Mouse (Mus musculus) lung, embryonic 16.5 days (tissue): ENCODE data around the gene Kcnq5. TPM values are rescaled to one million over a fixed set of nuclear protein-coding genes. Genes with fewer than 3 reads are reported as not detected.

Experiments
- ATAC-seq: fragments of 200-750 bp; cut with Nextera tagmentation; 2 replicates; pipeline ENCODE4 v1.8.0; 2017; ENCODE audit warnings: low read depth, mild to moderate bottlenecking, moderate library complexity
- H3K27ac ChIP-seq: fragments of 300-500 bp; sonication (generic); 2 replicates; pipeline ENCODE4 v1.5.1; 2014; ENCODE audit warnings: mild to moderate bottlenecking, control low read depth, low read length
- H3K27me3 ChIP-seq: fragments of 300-500 bp; sonication (generic); 2 replicates; pipeline ENCODE4 v1.6.1; 2014; ENCODE audit warnings: low read depth, low read length, mixed read lengths; ENCODE audit not compliant: control insufficient read depth, insufficient read depth
- H3K36me3 ChIP-seq: fragments of 300-500 bp; sonication (generic); 2 replicates; pipeline ENCODE4 v1.6.1; 2014; ENCODE audit warnings: low read length; ENCODE audit not compliant: control insufficient read depth, insufficient read depth
- H3K4me1 ChIP-seq: fragments of 300-500 bp; sonication (generic); replicated peaks from 2 replicates; pipeline ENCODE4 v1.6.1; 2014; ENCODE audit warnings: low read length, mixed read lengths; ENCODE audit not compliant: control insufficient read depth, insufficient read depth
- H3K4me2 ChIP-seq: fragments of 300-500 bp; sonication (generic); 2 replicates; pipeline ENCODE4 v1.6.1; 2014; ENCODE audit warnings: low read depth, low read length, control low read depth
- H3K4me3 ChIP-seq: fragments of 300-500 bp; sonication (generic); 2 replicates; pipeline ENCODE4 v1.5.1; 2014; ENCODE audit warnings: mild to moderate bottlenecking, low read length, control low read depth
- H3K9ac ChIP-seq: fragments of 300-500 bp; sonication (generic); 2 replicates; pipeline ENCODE4 v1.6.1; 2014; ENCODE audit warnings: low read length, control low read depth
- H3K9me3 ChIP-seq: fragments of 300-500 bp; sonication (generic); 2 replicates; pipeline ENCODE4 v1.6.1; 2016; ENCODE audit warnings: low read length; ENCODE audit not compliant: control insufficient read depth
- WGBS: fragments of 180-500 bp; shearing (Covaris S2); extraction: QIAGEN DNeasy Blood & Tissue Kit; methylation state at CpG from one replicate; pipeline ENCODE4 v1.1.7; 2014; 5-methylcytosine and 5-hydroxymethylcytosine counted together
- polyA plus RNA-seq: library from polyadenylated mRNA; unstranded; fragments of >200 nt; fragmentation: Nextera tagmentation; extraction: Ambion mirVana; gene quantifications from 2 replicates; pipeline ENCODE4 v1.2.1, GENCODE M21; 2015

The Kcnq5 gene
- polyA plus RNA-seq, 1 experiment from 2014 or later = 1.1 TPM

- 80% methylated on average over 2 of the region's 2 CpGs for WGBS
These were observed 409.0 kb downstream of the Kcnq5 start for GRCm38 (mm10) chr1:21552715-21553114.

GRCm38 (mm10) chr1:21543909-21544308 is 417.8 kb downstream of the Kcnq5 start:
- Histone ChIP-seq H3K9ac (no peak overlapping the region), H3K4me1 (no peaks in the 10 kb centered on the region), H3K36me3 (no peaks in the 10 kb centered on the region), H3K27me3 (no peaks in the 10 kb centered on the region), H3K9me3 (no peaks in the 10 kb centered on the region), H3K27ac (no peak overlapping the region), H3K4me3 (no peak overlapping the region), H3K4me2 (no peak overlapping the region)
- ATAC-seq = no peak

More at GRCm38 (mm10) chr1:21552715-21553114, 409.0 kb downstream of the Kcnq5 start:
- H3K4me3 ChIP-seq = no peak overlapping the region
- no peaks in the 10 kb centered on the region for H3K36me3 ChIP-seq
- H3K4me2 ChIP-seq = no peak overlapping the region
- no peaks in the 10 kb centered on the region for H3K4me1 ChIP-seq
- no peak overlapping the region for H3K27ac ChIP-seq
- no peak overlapping the region for H3K9ac ChIP-seq
- H3K27me3 ChIP-seq = no peaks in the 10 kb centered on the region
- no peak for ATAC-seq
- H3K9me3 ChIP-seq = no peaks in the 10 kb centered on the region

- ATAC-seq = no peak
- WGBS = 76% methylated on average over 2 of the region's 2 CpGs
- H3K4me3 ChIP-seq = no peak overlapping the region
These were observed 422.3 kb downstream of the Kcnq5 start for GRCm38 (mm10) chr1:21539486-21539885.

GRCm38 (mm10) chr1:21530823-21531222 is 430.9 kb downstream of the Kcnq5 start:
- no peaks in the 10 kb centered on the region for H3K9me3 ChIP-seq
- no peak overlapping the region for H3K27ac ChIP-seq
- no peak for ATAC-seq
- H3K4me2 ChIP-seq = no peak overlapping the region
- H3K9ac ChIP-seq = no peak overlapping the region
- H3K4me1 ChIP-seq = 0 out of 2 replicates have a peak, but pooled peaks cover 2% of the 10 kb centered on the region
- no peaks in the 10 kb centered on the region for H3K27me3 ChIP-seq
- no peaks in the 10 kb centered on the region for H3K36me3 ChIP-seq
- no peak overlapping the region for H3K4me3 ChIP-seq
- WGBS = 38% methylated on average over 1 of the region's 1 CpGs

More at GRCm38 (mm10) chr1:21539486-21539885, 422.3 kb downstream of the Kcnq5 start:
- Histone ChIP-seq H3K9me3 (no peaks in the 10 kb centered on the region), H3K4me2 (no peak overlapping the region), H3K36me3 (no peaks in the 10 kb centered on the region), H3K9ac (no peak overlapping the region), H3K27ac (no peak overlapping the region), H3K27me3 (no peaks in the 10 kb centered on the region), H3K4me1 (no peaks in the 10 kb centered on the region)

- H3K27ac ChIP-seq = no peak overlapping the region
- no peaks in the 10 kb centered on the region for H3K9me3 ChIP-seq
- no peak overlapping the region for H3K4me3 ChIP-seq
- WGBS = 74% methylated on average over 10 of the region's 10 CpGs
- H3K36me3 ChIP-seq = no peaks in the 10 kb centered on the region
- H3K4me1 ChIP-seq = no peaks in the 10 kb centered on the region
- ATAC-seq = no peak
- no peak overlapping the region for H3K9ac ChIP-seq
- H3K27me3 ChIP-seq = no peaks in the 10 kb centered on the region
- H3K4me2 ChIP-seq = no peak overlapping the region
These were observed 439.7 kb downstream of the Kcnq5 start for GRCm38 (mm10) chr1:21521995-21522394.

DNA sequence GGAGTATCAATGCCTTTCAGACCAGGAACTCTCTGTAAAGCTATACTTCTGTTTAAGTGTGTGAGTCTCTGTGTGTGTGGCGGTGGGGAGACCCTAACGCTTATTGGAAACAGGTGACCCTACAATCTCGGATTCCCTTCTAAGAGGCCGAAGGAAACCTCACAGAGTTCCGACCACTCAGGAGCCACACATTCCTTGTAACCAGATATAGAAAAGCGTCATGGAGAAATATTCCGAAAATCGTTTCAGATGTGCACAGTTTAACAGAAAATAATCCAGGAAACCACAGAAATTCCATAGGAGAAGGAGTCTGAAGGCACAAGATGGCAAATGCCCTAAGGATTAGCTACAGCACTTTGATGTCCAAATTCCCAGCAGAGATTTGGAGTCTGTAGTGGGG is 440.3 kb downstream of the Kcnq5 start:
- no peak for ATAC-seq
- Histone ChIP-seq H3K9ac (no peak overlapping the region), H3K4me3 (no peak overlapping the region), H3K4me2 (no peak overlapping the region), H3K27ac (no peak overlapping the region), H3K9me3 (no peaks in the 10 kb centered on the region), H3K4me1 (no peaks in the 10 kb centered on the region), H3K36me3 (no peaks in the 10 kb centered on the region), H3K27me3 (no peaks in the 10 kb centered on the region)
- WGBS = 87% methylated on average over 8 of the region's 8 CpGs

DNA sequence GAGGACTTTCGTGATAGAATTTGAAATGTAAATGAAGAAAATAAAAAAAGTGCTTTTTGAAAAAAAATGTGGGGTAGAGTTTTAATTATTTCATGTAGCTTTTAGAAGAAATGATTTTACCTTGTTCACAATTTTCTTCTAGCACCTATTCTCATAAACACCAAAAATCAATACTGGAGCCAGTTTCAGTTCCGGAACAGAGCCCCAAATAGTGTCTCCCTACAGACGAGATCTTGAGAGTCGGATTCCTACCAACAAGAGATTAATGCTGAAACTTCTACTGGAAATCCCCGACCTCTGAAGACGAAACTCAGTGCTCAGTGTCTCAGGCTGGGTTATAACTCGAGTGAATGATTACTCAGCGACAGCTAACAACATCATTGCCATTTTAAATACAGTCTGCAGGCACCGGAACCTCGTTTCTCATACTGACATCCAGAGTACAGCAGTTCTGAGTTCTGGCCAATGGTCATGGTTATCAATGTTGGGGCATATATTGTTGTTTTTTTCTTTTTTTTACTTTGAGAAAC is 441.6 kb downstream of the Kcnq5 start:
- H3K4me2 ChIP-seq = no peak overlapping the region
- H3K27me3 ChIP-seq = no peaks in the 10 kb centered on the region
- ATAC-seq = no peak
- no peaks in the 10 kb centered on the region for H3K9me3 ChIP-seq
- 71% methylated on average over 10 of the region's 10 CpGs for WGBS
- H3K27ac ChIP-seq = no peak overlapping the region
- H3K4me3 ChIP-seq = no peak overlapping the region
- H3K9ac ChIP-seq = no peak overlapping the region
- no peaks in the 10 kb centered on the region for H3K36me3 ChIP-seq
- H3K4me1 ChIP-seq = no peaks in the 10 kb centered on the region

DNA sequence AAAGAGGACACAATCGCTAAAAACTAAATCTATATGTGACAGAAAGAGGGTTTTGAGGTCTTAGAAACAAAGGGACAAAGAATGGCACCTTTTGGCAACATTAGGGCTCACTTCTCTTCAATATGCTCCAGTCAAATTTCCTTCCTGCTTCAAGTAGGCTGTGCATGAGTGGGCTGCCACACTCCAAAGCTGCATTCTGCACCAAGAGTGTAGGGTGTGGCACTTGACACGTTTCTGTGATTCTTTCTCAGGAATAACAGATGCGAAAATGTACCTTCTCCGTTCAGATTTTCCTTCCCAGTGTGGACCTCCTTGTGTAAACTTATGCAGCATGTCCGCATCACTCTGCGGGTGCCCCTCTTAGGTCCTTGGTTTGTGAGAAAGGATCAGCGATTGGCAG is 455.1 kb downstream of the Kcnq5 start:
- H3K4me1 ChIP-seq = no peaks in the 10 kb centered on the region
- ATAC-seq = no peak
- H3K27me3 ChIP-seq = no peaks in the 10 kb centered on the region
- H3K36me3 ChIP-seq = no peaks in the 10 kb centered on the region
- H3K4me2 ChIP-seq = no peak overlapping the region
- 67% methylated on average over 7 of the region's 7 CpGs for WGBS
- H3K27ac ChIP-seq = no peak overlapping the region
- H3K9ac ChIP-seq = no peak overlapping the region
- no peaks in the 10 kb centered on the region for H3K9me3 ChIP-seq
- no peak overlapping the region for H3K4me3 ChIP-seq

DNA sequence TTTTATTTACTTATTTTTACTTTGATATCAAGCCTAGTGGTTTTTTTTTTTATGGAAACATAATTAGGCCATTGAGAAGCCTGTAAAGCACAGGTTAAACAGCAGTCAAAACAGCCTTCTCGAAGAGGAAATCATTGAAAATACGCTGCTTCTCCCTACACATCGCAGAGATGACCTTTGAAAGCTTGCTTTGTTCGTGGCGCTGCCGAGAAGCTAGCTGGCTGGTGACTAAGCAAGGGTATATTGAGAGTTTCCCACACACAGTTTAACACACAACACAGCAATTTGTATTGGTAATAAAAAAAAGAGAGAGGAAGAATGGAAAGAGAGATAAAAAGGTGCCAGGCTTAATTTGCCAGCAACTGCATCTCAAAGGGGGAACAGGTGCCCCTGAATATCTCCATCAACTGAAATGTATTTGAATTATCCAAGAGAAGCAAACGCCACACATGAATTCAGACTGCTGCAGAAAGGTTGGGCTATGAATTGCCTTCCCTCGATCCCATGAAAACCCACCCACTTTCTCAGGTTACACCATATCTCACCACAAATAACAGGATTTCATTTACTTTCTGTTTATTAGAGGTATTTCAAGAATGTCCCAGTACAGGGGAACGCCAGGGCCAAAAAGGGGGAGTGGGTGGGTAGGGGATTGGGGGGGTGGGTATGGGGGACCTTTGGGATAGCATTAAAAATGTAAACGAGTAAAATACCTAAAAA is 461.8 kb downstream of the Kcnq5 start:
- Histone ChIP-seq H3K27me3 (no peaks in the 10 kb centered on the region), H3K27ac (no peak overlapping the region), H3K9ac (no peak overlapping the region), H3K36me3 (no peaks in the 10 kb centered on the region), H3K4me1 (peaks cover 4% of the 10 kb centered on the region; the same call in 1 of the 2 replicates), H3K4me3 (no peak overlapping the region), H3K9me3 (no peaks in the 10 kb centered on the region), H3K4me2 (0 out of 2 replicates have a peak overlapping the region, but pooled peaks have one; percentile 14)
- no peak for ATAC-seq
- WGBS = 17% methylated on average over 10 of the region's 10 CpGs
